Mouse (Mus musculus) CD4-positive helper T cell, adult 2 months (primary cell): Measurements from ENCODE around the gene Sall4.
A peak's percentile ranks its signal among the peaks of the same experiment; 100 is the strongest.
"Not testable (repeated sequence)": the region's sequence is repeated elsewhere in the genome, so short reads cannot be mapped to it uniquely, and the experiment has no call there.

Source experiments
- DNase-seq: peaks from one replicate; pipeline ENCODE4 v3.0.0-alpha.2; 2012; ENCODE audit warnings: low read depth, missing footprints, low spot score

Sall4 gene

GRCm38 (mm10) chr2:168744406-168744805 lies 23.3 kb downstream of the Sall4 start:
- not testable (repeated sequence) for DNase-seq

- peak; percentile 69 for DNase-seq
Measured at GRCm38 (mm10) chr2:168742649-168743048, 25.1 kb downstream of the Sall4 start.

GRCm38 (mm10) chr2:168742059-168742627 lies 25.6 kb downstream of the Sall4 start, which contains the start of gene Atp9a:
TSS of gene Atp9a (minus strand) at chr2:168742409.
- DNase-seq: peak; percentile 79

DNA sequence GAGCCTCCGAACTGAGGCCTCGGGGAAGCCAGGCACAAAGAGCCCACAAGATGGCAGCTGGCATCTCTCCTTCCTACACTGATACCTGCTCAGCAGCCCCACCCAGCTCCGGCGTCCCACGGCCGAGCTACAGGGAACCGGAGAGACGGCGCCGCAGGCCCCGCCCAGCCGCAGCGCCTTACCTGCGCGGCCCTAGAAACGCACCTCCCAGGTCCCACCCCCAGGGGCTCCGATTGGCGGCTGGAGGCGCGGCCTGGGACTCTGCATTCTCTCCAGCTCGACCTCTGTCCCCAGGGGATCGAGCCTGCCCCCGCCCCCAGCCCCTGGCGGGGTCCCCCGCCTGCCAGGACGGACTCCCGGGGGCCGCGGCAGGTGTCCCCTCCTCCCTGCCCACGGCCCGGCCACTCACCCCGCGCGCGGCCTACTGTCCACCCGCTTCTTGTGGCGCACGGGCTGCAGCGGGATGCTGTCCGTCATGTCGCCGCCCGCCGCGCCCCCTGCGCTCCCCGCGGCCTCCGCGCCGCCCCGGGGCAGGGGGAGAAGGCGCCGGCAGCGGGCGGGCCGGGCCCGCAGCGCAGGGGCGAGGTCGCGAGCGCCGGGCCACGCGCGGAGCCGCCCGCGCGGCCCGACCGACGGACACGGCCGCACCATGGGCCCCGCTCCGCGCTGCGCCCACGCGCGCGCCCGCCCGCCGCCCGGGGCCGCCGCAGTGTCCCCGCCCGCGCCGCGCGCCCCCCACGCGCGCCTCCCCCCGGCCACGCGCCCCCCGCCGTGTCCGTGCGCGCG lies 26.3 kb downstream of the Sall4 start:
- DNase-seq: peak; percentile 83

DNA sequence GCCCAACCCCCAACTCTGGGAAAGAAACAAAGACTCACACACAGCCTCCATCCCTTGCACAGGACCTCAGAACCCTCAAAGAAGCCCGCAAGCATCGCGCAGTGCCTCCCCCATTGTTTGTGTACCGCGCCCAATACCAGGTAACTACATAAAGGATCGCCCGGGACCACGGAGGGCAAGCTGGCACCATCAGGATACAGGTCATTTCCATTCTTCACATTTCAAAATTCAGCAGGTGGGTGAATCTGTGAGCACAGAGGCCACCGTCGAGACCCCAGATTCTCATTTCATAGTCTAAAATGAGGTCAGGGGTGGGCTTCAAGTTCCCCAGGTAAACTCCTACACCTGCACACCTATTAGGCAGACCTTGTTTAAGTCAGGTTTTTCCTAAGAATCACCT lies 27.2 kb downstream of the Sall4 start:
- DNase-seq: no peak

- no peak for DNase-seq
Measured at GRCm38 (mm10) chr2:168738854-168739253, 28.9 kb downstream of the Sall4 start.

GRCm38 (mm10) chr2:168737878-168738277 lies 29.9 kb downstream of the Sall4 start:
- no peak for DNase-seq

GRCm38 (mm10) chr2:168734023-168734422 lies 33.7 kb downstream of the Sall4 start:
- DNase-seq: no peak

DNA sequence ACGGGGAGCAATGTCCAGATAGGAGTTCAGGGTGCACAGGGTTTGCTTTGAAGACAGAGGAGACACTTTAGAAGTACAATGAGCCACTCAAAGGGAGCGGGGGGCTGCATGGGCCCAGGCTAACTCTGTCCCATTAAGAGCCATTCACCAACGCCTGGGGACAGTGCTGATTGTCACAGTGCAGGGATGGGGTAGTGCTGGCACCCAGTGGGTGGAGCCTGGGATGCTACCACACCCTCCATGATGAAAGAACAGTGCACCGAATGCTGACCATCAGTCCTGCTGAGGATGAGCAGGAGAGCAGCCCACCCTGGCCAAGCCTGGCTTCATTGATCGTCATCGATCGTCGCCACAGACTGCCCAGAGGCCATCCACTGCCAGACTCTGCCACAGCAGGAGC lies 36.5 kb downstream of the Sall4 start:
- no peak for DNase-seq

DNA sequence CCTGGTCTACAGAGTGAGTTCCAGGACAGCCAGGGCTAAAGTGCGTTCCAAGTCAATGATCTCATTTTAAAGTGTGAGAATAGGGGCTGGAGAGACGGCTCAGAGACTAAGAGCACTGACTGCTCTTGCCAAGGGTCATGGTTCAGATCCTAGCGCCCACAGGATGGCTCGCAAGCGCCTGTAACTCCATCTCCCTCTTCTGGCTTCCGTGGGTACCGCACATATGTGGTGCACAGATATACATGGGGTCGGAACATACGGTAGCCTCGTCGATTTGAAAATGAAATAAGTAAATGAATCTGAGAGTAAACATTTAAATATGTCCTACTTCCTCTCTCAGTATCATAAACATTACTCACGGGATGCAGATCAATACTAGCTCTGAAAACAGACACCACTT lies 38.0 kb downstream of the Sall4 start:
- DNase-seq: no peak

- no peak for DNase-seq
Measured at GRCm38 (mm10) chr2:168728045-168728444, 39.7 kb downstream of the Sall4 start.

DNA sequence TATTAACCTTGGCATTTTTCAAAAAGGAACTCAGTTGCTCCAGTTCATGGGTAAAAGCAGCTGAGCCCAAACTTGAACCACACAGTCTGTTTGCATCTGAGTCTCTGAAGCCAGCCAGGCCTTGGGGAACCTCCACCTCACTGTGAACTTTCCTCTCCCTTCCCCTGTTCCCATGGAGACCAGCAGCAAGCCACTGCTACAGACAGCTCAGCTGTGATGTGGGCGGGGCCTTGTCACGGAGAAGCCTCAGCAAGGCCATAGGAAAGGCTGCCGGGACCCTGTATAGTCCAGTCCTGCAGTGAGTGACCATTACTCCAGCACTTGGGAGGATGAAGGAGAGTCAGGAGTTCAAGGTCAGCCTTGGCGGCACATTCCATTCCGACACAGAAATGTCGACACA lies 41.7 kb downstream of the Sall4 start:
- no peak for DNase-seq

DNA sequence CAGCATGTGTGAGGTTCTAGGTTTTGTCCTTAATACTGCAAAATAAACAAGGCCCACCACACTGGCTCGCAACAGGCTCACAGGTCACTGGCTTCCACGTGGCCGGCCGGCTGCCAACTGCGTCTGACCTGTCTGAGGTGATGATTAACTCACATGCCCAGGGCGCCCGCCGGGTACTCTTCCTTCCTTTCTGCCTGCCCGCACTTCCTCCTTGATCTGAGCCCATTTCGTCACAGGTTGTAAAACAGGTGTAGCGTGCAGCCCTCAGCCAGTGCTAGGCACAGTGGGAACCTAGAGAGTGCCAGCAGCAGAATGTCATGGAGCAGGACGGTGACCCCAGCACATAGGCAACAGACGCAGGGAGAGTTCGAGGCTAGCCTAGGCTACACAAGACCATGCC lies 46.4 kb downstream of the Sall4 start:
- DNase-seq: no peak

- no peak for DNase-seq
Measured at GRCm38 (mm10) chr2:168719742-168720141, 48.0 kb downstream of the Sall4 start.

- no peak for DNase-seq
Measured at GRCm38 (mm10) chr2:168718735-168719134, 49.0 kb downstream of the Sall4 start.

GRCm38 (mm10) chr2:168718267-168718666 lies 49.5 kb downstream of the Sall4 start:
- no peak for DNase-seq

- DNase-seq: no peak
Measured at GRCm38 (mm10) chr2:168712199-168713176, 55.3 kb downstream of the Sall4 start.

GRCm38 (mm10) chr2:168710979-168711378 lies 56.8 kb downstream of the Sall4 start:
- DNase-seq: no peak

- no peak for DNase-seq
Measured at GRCm38 (mm10) chr2:168707766-168708165, 60.0 kb downstream of the Sall4 start.

DNA sequence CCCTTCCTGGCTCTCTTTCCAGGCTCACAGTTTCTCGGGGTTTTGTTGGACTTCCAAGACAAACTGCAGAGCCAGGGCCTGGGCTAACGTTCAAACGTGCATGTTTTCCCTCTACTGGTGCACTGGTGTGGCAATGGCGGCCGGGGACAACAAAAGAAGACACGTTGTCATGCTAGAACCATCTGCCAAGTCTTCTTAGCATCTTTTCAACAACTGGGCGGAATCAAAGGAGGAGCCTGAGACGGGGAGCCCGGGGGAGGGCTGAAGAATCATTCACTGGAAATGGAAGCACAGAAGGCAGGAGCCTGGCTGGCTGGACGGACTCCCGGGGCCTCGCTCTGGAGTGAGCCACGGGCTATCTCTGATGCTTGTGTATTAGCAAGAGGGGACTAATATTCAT lies 65.5 kb downstream of the Sall4 start:
- no peak for DNase-seq
